Mouse (Mus musculus) liver, postnatal 0 days (tissue): ENCODE results near the gene Ap3b2. TPM values are rescaled to one million over a fixed set of nuclear protein-coding genes. Genes with fewer than 3 reads are reported as not detected.

ENCODE experiments used
- ATAC-seq: fragments of 200-750 bp; cut with Nextera tagmentation; 2 replicates; pipeline ENCODE4 v1.8.0; 2017; ENCODE audit warnings: mild to moderate bottlenecking, moderate library complexity
- DNase-seq: peaks from one replicate; pipeline ENCODE4 v3.0.0-alpha.2; 2016
- H3K27ac ChIP-seq: fragments of 300-500 bp; sonication (generic); 2 replicates; pipeline ENCODE4 v1.5.1; 2014; ENCODE audit warnings: antibody characterized with exemption, moderate library complexity, mild to moderate bottlenecking, low read depth
- H3K27me3 ChIP-seq: fragments of 300-500 bp; sonication (generic); 2 replicates; pipeline ENCODE4 v1.6.1; 2014; ENCODE audit warnings: low read length, control low read depth, mixed read lengths; ENCODE audit not compliant: insufficient read depth
- H3K36me3 ChIP-seq: fragments of 300-500 bp; sonication (generic); replicated peaks from 2 replicates; pipeline ENCODE4 v1.6.1; 2014; ENCODE audit warnings: mild to moderate bottlenecking, control low read depth, low read length, moderate library complexity, mixed read lengths; ENCODE audit not compliant: insufficient read depth
- H3K4me1 ChIP-seq: fragments of 300-500 bp; sonication (generic); 2 replicates; pipeline ENCODE4 v1.6.1; 2014; ENCODE audit warnings: antibody characterized with exemption, mild to moderate bottlenecking, control low read depth; ENCODE audit not compliant: insufficient read depth
- H3K4me2 ChIP-seq: fragments of 300-500 bp; sonication (generic); 2 replicates; pipeline ENCODE4 v1.6.1; 2014; ENCODE audit warnings: low read depth, mild to moderate bottlenecking, low read length, moderate library complexity, mixed read lengths
- H3K4me3 ChIP-seq: fragments of 300-500 bp; sonication (generic); 2 replicates; pipeline ENCODE4 v1.5.1; 2014; ENCODE audit warnings: low read depth, low read length
- H3K9ac ChIP-seq: fragments of 300-500 bp; sonication (generic); replicated peaks from 2 replicates; pipeline ENCODE4 v1.6.1; 2014; ENCODE audit warnings: mild to moderate bottlenecking, moderate library complexity
- H3K9me3 ChIP-seq: fragments of 300-500 bp; sonication (generic); 2 replicates; pipeline ENCODE4 v1.6.1; 2016; ENCODE audit warnings: mild to moderate bottlenecking, control low read depth, low read length, mixed read lengths
- CTCF ChIP-seq: sonication (generic); IDR thresholded peaks from 2 replicates; pipeline ENCODE4 v1.5.1; 2016; ENCODE audit warnings: antibody characterized with exemption, low read depth
- EP300 ChIP-seq: IDR thresholded peaks from 2 replicates; pipeline ENCODE4 v1.6.1; 2016; ENCODE audit warnings: antibody characterized with exemption, low read depth, mild to moderate bottlenecking
- WGBS: fragments of 180-500 bp; shearing (Covaris S2); extraction: QIAGEN DNeasy Blood & Tissue Kit; methylation state at CpG from one replicate; pipeline ENCODE4 v1.1.7; 2014; ENCODE audit not compliant: insufficient replicate concordance; 5-methylcytosine and 5-hydroxymethylcytosine counted together
- polyA plus RNA-seq: library from polyadenylated mRNA; unstranded; fragments of >200 nt; fragmentation: Nextera tagmentation; extraction: Ambion mirVana; gene quantifications from 2 replicates; pipeline ENCODE4 v1.2.1, GENCODE M21; 2015

The Ap3b2 gene
- polyA plus RNA-seq, 1 experiment from 2014 or later = 0.07 TPM

- H3K4me2 ChIP-seq = no peak overlapping the region
- no peak overlapping the region for H3K4me3 ChIP-seq
- H3K36me3 ChIP-seq = peaks cover 14% of the 10 kb centered on the region
- no peaks in the 10 kb centered on the region; the same call in none of the 2 replicates for H3K4me1 ChIP-seq
- no peak overlapping the region for H3K27ac ChIP-seq
- H3K9ac ChIP-seq = no peak overlapping the region
- peaks cover 3% of the 10 kb centered on the region; the same call in 1 of the 2 replicates for H3K9me3 ChIP-seq
- WGBS = 88% methylated on average over 4 of the region's 4 CpGs
- DNase-seq (no peak), ATAC-seq (no peak)
- no peaks in the 10 kb centered on the region for H3K27me3 ChIP-seq
- no peak for TF ChIP-seq EP300
- no peak for TF ChIP-seq CTCF
Observed at GRCm38 (mm10) chr7:81536478-81536877, 42.8 kb upstream of the Ap3b2 start.

- WGBS = 88% methylated on average over 1 of the region's 1 CpGs
- TF ChIP-seq CTCF = no peak
- TF ChIP-seq EP300 = no peak
- no peak overlapping the region for H3K9ac ChIP-seq
- ATAC-seq (no peak), DNase-seq (no peak)
- peaks cover 3% of the 10 kb centered on the region; the same call in 1 of the 2 replicates for H3K9me3 ChIP-seq
- H3K27ac ChIP-seq = no peak overlapping the region
- H3K36me3 ChIP-seq = peaks cover 43% of the 10 kb centered on the region
- no peak overlapping the region for H3K4me2 ChIP-seq
- H3K4me1 ChIP-seq = no peaks in the 10 kb centered on the region; the same call in 1 of the 2 replicates
- H3K4me3 ChIP-seq = no peak overlapping the region
- H3K27me3 ChIP-seq = no peaks in the 10 kb centered on the region
Observed at GRCm38 (mm10) chr7:81531462-81531861, 37.7 kb upstream of the Ap3b2 start.

- Histone ChIP-seq H3K9ac (no peak overlapping the region), H3K9me3 (no peaks in the 10 kb centered on the region; the same call in 1 of the 2 replicates), H3K27me3 (no peaks in the 10 kb centered on the region), H3K4me3 (no peak overlapping the region), H3K4me1 (peaks cover 12% of the 10 kb centered on the region), H3K4me2 (no peak overlapping the region), H3K27ac (no peak overlapping the region), H3K36me3 (peaks cover 45% of the 10 kb centered on the region)
- no peak for TF ChIP-seq CTCF
- no peak for TF ChIP-seq EP300
- 85% methylated on average over 8 of the region's 8 CpGs for WGBS
- DNase-seq (no peak), ATAC-seq (no peak)
Observed at GRCm38 (mm10) chr7:81528918-81529317, 35.2 kb upstream of the Ap3b2 start.

- peak overlapping the region; percentile 84 for H3K27ac ChIP-seq
- no peaks in the 10 kb centered on the region for H3K9me3 ChIP-seq
- peak overlapping the region; percentile 76 for H3K9ac ChIP-seq
- TF ChIP-seq CTCF (no peak), EP300 (no peak)
- 6% methylated on average over 13 of the region's 13 CpGs for WGBS
- DNase-seq (no peak), ATAC-seq (peak; percentile 31)
- peak overlapping the region; percentile 66 for H3K4me3 ChIP-seq
- peak overlapping the region; percentile 86 for H3K4me2 ChIP-seq
- no peaks in the 10 kb centered on the region for H3K27me3 ChIP-seq
- peaks cover 9% of the 10 kb centered on the region; the same call in 1 of the 2 replicates for H3K36me3 ChIP-seq
- H3K4me1 ChIP-seq = peaks cover 18% of the 10 kb centered on the region
Observed at GRCm38 (mm10) chr7:81523663-81524017, 29.9 kb upstream of the Ap3b2 start.

GRCm38 (mm10) chr7:81523008-81523662 is 29.4 kb upstream of the Ap3b2 start:
- no peaks in the 10 kb centered on the region for H3K27me3 ChIP-seq
- peak overlapping the region; percentile 66 for H3K4me3 ChIP-seq
- under 1% methylated on average over 31 of the region's 31 CpGs for WGBS
- peaks cover 9% of the 10 kb centered on the region; the same call in 1 of the 2 replicates for H3K36me3 ChIP-seq
- DNase-seq (peak; percentile 95), ATAC-seq (peak; percentile 96)
- peak overlapping the region; percentile 86 for H3K4me2 ChIP-seq
- H3K9me3 ChIP-seq = no peaks in the 10 kb centered on the region
- peaks cover 18% of the 10 kb centered on the region for H3K4me1 ChIP-seq
- peak overlapping the region; percentile 76 for H3K9ac ChIP-seq
- H3K27ac ChIP-seq = peak overlapping the region; percentile 84
- no peak for TF ChIP-seq EP300
- TF ChIP-seq CTCF = peak; percentile 43; the same call in 1 of the 2 replicates

- Histone ChIP-seq H3K4me1 (no peaks in the 10 kb centered on the region), H3K4me2 (no peak overlapping the region), H3K36me3 (no peaks in the 10 kb centered on the region), H3K9me3 (no peaks in the 10 kb centered on the region), H3K9ac (no peak overlapping the region), H3K4me3 (no peak overlapping the region), H3K27me3 (no peaks in the 10 kb centered on the region), H3K27ac (no peak overlapping the region)
- TF ChIP-seq CTCF (0 out of 2 replicates have a peak, but pooled peaks have one; percentile 14), EP300 (no peak)
- ATAC-seq (no peak), DNase-seq (no peak)
- 61% methylated on average over 6 of the region's 6 CpGs for WGBS
Observed at GRCm38 (mm10) chr7:81516154-81517030, 22.7 kb upstream of the Ap3b2 start.
